In the genomic region with DNA sequence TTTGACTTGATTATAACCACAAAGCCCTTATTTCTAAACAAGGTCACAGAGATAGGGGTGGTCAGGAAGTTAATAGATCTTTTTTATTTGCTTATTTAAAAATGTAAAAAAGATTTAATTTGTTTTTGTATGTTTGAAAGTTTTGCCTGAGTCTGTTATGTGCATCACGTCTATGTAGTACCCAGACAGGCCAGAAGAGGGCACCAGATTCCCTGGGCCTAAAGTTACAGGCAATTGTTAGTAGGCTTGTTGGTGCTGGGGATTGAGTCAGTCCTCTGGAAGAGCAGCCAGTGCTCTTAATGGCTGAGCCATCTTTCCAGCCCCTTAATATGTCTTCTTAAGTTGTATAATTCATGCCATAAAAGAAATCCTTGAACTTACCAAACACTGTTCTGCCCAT, we compare ENCODE assay signal across 9 mouse cellular contexts.
DNase-seq lines count a peak whose midpoint lies in the region; ATAC-seq lines count a peak whose summit lies in the region.
"Had no signal": no experiment of that assay in that cellular context is flagged by ENCODE, and none has a peak within 500 bp of the region (broad histone marks: within the 10 kb centered on the region; RNA-seq: fewer than 3 reads in every experiment).

No protein-coding gene starts in this region.

- H3K36me3 ChIP-seq in forebrain, embryonic 10.5 days (replicated peaks): no peaks in the 10 kb centered on the region

- 61% methylated on average over 1 of the region's 1 CpGs for WGBS in forebrain, embryonic 10.5 days

- 0 out of 2 replicates have a peak, but pooled peaks have one; percentile 36 for ATAC-seq in common myeloid progenitor, adult 5-6 weeks (replicated peaks; ENCODE audit: low read depth, poor library complexity, severe bottlenecking)
- no peak for ATAC-seq in megakaryocyte progenitor cell, adult 5-6 weeks (replicated peaks; ENCODE audit: poor library complexity)
- ATAC-seq: activated CD4-positive, CD25-positive, alpha-beta regulatory T cell, adult 4 months had no signal

- peaks cover 8% of the 10 kb centered on the region; the same call in 1 of the 2 replicates for H3K4me1 ChIP-seq in forebrain, embryonic 10.5 days

- peak; percentile 6 for DNase-seq in gastrocnemius, postnatal 10 days
- DNase-seq in gastrocnemius, postnatal 25 days: no peak
- DNase-seq in retina, embryonic 14.5 days (ENCODE audit: low spot score): peak; percentile 27
- DNase-seq in retina, postnatal 1 day: no peak
- peak; percentile 38 for DNase-seq in thymus, postnatal 25 days
- no peak for DNase-seq in forebrain, embryonic 10.5 days (ENCODE audit: extremely low spot score, low spot score)

- H3K9me3 ChIP-seq in forebrain, embryonic 10.5 days: peaks cover 4% of the 10 kb centered on the region; the same call in 1 of the 2 replicates

- no peaks in the 10 kb centered on the region for H3K27me3 ChIP-seq in forebrain, embryonic 10.5 days (ENCODE audit: poor library complexity, severe bottlenecking)

- no peak overlapping the region for H3K4me3 ChIP-seq in forebrain, embryonic 10.5 days

- no peak overlapping the region for H3K27ac ChIP-seq in forebrain, embryonic 10.5 days

Comparison
In these comparisons a context has a peak if more than half of its experiments do, and no peak if none do; other contexts are left out.
1. DNase-seq: peak in gastrocnemius, postnatal 10 days (single experiment), retina, embryonic 14.5 days (single experiment) and thymus, postnatal 25 days (single experiment); none in gastrocnemius, postnatal 25 days (single experiment), retina, postnatal 1 day (single experiment) and forebrain, embryonic 10.5 days (single experiment).